Mouse (Mus musculus): ENCODE measurements at regions not wholly inside any gene's neighbourhood (a gene's known extent, or its start where the extent isn't known, plus 50 kb on each side); places are given as distances from the start of the nearest gene placed in this dataset.

DNA sequence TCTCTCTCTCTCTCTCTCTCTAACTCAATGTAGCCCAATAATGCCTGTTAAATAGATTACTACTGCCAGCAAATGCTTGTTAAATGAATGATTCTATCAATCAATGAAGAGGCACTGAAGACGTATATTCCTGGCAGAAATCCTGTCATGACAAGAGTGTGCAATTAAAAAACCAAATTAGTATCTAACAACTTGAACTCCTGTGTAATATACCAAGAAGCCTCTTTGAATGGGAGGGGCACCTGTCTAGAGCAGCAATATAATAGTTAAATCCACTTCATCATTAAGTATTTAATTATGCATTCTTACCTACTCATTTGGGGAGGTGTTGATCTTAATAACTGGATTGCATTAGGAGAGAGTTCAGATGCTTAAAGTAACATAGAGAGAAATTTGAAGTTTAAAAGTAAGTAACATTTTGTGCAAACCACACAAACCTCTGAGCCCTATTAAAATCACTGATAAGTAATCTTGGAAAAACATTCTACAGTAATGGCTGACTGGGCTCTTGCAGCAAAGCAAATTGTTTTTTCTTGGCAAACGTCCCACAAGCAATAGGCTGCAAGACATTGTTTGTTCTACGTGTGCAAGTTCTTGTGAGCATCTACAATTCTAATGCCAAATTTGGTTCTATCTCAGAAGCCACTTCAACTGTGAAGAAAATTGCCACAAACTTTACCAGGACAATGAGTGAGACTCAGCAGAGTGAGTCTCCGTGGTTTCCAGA, 719.7 kb upstream of the Cited2 start:
- DNase-seq = no peak

DNA sequence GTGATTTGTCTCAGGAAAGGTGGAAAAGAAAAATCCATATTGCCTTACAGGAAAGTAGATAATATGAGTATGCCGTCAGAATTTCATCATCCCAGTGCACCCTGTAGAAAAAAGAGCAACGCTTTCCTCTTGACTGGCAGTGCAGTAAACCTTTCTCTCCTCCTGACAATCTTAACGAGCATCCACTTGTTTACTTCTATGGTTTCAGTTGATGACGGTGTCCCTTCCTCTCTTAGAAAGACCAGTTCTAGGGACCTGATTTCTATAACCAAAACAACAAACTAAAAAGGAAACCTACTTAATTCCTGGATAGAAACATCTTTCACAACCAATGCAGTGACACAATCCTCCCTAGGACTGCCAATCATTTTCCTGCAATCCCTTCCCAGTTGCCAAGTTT, 714.3 kb upstream of the Cited2 start:
- DNase-seq = no peak

DNA sequence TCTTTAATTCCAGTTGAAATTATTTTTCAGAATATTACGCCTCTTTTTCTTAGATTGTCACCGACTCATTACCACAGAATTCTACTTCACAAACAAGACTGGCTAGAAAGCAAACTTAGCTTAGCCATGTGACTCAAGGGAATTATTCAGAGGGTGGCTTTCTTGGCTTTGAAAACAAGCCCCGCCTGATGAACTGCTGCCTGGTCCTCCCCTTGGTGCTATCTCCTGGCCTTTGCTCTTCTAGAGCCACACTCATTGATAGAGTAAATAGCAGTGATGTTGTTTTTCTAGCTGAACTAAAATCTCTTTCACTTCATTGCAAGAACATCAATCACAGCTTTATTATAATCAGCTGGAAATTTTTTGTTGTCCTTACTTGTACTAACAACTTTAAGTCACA, 713.0 kb upstream of the Cited2 start:
- DNase-seq = no peak

DNA sequence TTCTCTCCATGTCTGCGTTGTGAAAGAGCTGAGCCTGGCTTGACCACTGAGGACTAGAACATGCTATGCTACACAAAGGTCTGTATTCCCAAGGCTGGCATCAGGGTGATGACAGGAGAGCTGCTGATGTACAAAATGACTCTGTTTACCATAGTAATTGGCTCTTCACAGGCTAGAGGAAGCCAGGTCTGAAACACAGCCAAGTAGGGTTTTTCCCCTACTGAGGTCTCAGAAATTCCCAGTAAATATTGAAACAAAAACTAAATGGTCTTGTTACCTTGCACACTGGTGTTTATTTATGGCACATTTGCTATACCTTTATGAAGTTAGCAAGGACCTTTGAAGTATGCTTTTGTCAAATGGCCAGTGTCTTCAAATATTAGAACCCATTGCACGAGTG, 711.1 kb upstream of the Cited2 start:
- DNase-seq = no peak

DNA sequence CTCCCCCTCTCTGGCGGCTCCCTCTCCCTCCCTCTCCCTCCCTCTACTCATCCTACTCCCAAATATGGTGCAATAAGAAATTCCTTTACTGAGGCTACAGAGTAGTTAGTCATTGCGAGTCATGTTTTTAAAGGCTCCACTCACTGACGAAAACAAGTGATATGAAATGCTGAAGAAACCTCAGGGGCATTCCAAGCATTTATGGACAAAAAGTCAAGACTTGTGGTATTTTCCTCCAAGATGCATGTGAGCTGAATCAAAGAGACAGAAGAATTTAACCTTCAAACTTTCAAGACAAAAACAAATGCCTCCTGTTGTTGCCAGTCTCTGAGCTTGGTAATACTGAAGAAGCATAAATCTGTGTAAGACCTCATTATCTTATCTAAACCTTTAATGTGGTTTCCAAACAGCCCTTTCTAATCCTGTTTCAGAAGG, 710.5 kb upstream of the Cited2 start:
- peak; percentile 22 for DNase-seq

DNA sequence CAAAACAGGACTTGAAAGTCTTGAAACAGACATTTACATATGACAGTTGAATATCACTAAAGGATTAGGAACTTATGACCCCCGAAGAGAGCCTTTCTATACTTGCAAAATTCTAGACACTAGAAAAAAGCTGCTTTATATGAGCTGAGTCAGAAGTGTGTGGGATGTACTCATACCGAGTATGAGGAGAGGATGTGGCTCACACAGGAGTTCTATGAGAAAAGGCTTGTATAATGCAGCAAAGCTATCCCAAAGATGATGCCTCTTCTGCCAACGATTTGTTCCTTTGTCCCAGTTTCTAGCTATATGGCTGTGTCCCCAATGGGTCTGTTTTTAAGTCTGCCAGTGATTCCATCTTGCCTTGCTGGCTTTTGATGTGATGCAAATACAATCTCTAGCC, 708.2 kb upstream of the Cited2 start:
- no peak for DNase-seq

DNA sequence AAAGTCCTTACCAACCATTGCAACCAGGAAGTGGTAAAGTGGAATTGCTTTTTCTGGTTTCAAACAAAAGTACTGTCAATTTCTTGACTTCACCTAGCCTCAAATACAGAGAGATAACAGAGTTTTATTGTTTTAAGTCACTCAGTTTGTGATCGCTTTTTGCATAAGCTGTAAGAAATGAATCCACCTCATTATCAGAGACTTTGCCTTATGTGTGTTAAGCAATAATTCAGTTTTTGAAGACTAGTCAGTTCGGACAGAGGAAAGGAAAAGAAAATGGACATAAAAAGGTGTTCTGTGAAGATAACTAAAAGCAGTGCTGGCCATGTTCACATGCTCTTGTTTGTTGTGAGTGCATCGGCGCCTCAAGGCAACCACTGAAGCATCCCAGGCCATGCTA, 706.2 kb upstream of the Cited2 start:
- no peak for DNase-seq

DNA sequence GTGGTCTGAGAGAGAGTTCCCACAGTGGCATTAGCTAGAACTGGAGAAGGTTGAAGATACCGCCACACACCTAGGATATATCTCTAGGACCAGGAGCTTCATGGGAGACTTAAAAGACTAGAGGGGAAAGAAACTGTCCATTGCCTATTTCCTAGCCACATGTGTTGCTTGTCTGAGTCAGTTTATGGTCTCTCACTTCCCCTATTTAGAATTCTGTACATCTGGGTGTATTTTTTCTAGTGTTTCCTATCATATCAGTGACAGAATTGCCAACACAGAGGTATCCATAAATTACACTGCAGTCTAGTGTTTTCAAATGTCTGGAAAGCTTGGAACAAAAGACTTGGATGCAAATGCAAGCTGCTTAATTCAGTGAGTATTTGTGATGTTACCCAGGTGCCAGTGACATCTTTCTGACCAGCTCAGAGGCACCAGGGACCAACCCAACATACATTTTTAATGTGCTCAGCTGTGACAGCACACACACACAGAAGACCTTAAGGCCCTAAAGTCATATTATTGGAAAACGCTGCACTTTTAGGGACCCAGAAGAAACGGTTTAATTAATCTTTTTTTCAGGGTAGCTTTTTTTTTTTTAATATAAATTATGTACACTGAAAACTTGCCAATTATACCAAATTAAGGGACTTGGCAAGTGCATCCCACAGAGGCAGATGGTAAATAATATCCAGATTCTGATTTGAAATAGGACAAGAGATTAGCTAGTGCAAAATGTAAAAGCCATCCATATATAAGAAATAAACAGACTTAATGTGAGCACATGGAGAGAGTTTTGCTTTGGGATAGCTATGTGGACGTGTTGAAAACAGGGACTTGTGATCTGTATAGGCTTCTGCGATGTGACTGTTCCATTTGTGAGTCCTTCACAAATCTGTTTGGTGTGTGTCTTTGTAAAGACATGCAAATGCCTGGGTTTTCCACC, 700.5 kb upstream of the Cited2 start:
- no peak for DNase-seq

DNA sequence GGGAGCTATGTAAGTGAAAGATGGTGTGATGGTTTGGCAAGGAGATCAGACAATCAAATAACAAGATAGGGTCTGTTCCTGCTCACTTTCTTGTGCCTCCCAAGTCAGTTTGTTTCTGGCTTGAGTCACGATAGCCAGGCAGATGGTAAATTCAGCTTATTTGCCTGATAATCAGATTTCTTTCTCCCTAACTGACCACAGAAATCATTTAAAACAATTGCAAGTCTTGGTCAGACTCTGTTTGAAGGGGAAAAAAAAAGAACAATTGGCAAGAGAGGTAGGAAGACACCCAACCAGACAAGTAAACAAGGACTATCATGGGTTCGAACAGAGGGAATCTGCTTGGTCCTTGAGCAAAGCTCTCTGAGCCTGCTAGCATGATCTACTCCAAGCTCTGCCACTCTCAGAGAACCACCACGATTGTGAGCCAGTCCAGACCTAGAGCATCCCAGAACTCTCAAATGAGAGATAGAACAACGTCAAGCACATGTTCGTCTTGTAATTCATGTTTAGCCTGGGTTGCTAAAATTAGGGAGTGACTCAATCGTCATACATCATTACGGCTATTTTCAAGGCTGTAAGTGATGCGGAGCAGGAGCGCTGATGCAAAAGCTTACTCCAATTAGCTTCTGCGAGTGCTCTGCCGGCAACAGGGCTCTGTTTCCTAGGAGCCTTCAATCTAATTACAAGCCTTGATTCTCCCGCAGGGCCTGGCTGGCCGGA, 699.3 kb upstream of the Cited2 start:
- peak; percentile 31 for DNase-seq

DNA sequence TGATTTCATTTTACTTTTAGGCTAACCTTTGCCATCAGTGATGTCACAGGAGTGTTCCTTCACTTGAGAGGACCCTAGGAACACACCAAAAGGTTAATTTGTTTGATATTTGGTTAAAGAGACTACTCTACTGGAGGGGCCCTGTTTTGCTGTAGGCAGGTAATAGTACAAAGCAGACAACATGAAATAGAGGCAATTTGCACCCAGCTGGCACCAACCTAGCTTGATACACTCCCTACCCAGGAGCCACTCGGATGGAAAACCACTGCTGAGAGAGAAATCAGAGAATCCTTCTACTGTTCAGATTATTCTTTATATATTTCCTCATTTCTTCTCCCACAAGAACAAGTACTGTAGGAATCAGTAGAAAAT, 698.7 kb upstream of the Cited2 start:
- DNase-seq = no peak

DNA sequence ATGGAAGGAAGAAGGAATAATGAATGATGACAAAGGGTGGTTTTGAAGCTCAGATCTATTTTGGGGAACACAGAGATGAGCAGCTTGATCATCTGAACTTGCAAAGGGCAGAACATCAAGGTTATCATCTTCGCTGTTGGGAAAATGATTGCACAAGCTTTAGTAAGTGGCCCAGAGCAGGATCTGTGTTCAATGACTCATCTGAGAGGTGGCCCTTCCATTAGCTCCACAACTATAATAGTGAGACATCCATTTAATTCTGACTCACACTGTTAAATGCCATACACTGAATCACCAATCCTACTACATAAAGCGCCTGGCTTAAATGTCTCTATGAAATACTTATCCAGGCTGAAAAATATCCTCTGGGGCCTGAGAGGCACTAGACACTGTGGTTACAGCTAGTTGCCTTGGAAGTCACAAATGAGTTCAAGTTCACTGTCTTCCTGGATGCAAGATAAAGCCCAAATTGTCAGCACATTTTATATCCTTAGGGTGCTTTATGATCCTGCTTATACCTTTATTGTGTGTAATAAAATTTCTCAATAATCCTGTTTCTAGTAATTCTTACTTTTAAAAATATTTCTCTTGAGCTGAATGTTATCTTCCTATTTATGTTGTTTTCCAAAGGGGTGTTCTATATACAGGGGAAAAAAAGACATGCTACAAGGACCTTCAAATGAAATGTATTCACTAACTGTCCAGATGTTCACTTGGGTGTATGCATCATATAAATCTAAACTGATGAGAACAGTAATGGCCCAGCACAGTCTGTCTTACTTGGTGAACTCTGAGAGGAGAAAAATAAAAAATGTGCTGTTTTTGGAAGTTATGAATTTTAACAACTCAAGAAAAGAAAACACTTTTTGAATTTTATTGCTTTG, 687.9 kb upstream of the Cited2 start:
- DNase-seq = peak; percentile 27

DNA sequence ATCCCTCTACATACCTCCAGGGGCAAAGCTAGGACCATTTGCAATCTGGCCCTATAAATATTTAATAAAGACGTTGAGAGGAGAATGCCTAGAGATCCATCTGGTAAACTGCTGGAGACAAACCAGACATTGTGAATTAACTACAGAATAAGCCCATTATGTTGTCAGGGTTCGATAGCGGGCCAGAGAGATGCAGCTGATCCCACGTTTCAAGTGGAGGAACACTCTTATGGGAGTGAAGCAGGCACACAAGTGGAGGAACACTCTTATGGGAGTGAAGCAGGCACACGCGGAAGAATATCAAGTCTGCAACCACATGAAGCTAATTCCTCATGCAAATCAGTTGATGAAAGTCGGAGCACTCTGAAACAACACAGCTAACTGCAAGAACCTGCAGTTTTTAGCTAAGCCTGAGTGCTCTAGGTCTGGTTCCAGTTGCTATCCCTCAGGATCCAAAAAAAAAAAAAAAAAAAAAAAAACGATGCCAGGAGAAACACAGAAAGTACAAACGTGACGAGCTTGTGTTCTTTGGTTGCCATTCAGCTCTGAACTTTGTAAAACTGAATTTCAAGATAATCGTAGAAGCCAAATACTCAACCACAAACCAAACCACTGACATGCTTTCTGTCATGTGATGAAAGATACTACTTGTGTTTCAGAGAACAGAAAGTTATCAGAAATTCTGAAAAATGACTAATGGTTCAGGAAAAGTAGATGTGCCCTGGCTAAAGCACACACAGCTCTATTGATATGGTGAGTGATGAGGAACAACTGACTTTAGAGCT, 684.6 kb upstream of the Cited2 start:
- no peak for DNase-seq

DNA sequence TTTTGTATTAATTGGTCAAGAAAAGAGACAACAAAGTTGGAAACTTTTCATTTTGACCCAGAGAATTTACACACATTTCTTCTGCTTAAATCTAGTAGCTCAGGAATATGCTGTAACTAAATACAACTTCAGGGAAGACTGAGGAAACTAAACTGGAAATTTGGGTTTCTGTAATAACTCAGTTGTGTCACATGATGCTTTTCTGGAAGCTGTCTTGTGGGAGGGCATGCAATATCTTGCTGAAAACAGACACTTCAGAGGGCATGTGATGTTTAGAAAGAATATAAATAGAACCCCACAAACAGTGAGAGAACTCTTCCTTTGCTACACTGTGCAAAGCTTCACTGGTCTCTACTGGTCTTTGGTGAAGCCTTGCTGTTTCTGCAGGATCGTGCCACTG, 680.9 kb upstream of the Cited2 start:
- DNase-seq = no peak

DNA sequence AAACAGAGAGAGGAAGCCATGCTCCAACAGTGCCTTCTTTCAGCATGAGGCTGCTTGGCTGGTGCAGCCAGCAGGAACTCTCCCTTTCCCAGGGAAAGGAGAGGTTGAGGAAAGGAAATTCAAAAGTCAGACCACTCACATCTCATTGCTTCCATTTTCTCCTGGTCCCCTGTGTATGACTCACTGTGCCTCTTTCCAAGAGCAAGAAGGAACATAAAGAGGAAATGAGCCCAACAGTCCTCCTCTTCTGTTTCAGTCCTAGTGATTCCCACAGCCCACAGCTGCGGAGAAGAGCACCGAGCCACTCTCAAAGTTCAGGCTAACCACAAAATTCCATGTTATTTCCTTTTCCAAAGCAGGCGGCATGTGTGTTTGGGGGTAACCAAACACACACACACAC, 680.0 kb upstream of the Cited2 start:
- no peak for DNase-seq

DNA sequence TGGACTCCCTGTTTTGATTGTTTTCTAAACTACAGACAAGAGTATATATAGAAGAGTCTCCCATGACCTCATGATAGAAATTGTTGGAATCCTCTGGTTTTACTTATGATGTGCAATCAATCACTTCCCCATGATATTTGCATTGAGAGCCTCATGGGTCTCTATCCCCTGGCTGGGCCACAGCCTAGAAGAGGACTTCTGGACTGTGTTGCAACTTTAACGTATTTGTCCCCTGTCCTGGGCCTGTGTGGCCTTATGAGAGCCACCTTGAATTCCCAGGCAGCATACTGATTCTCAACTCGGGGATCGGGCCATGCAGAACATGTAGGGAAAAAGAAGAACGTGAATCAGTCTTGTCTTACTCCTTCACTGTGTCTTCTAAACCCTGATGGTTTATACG, 676.3 kb upstream of the Cited2 start:
- no peak for DNase-seq

DNA sequence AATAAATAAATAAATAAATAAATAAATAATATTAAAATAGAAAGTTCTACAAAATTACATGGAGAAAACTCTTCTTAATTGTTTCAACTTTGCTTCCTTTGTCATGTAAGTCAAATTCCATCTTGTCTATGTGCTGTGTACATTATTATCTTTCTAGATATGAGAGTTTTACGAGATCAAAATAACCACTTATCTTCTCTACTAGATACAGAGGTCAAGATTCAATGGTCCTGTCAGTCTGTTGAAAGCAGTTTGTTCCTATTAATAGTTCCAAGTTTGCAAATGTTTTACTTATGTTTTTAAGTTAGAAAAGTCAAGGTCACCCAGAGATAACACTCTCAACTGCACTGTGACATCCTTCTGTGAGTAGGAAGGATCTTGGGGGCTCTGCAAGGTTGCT, 650.1 kb upstream of the Cited2 start:
- no peak for DNase-seq

DNA sequence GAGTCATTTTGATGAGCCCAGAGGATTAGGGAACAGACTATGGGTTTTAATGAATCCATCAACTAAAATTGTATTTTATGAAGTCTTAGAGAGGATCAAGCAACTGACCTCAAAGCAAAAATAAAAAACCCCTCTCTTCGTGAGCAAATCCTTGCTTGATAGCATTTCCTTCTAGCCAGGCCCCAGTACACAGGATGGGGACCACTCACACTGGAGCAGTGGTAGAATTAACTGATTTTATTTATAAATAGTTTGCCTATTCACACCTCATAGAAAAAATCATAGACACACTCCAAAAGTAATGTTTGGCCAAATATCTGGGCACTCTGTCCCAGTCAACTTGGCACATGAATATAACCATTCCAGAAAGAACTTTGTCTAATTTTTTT, 649.0 kb upstream of the Cited2 start:
- no peak for DNase-seq

DNA sequence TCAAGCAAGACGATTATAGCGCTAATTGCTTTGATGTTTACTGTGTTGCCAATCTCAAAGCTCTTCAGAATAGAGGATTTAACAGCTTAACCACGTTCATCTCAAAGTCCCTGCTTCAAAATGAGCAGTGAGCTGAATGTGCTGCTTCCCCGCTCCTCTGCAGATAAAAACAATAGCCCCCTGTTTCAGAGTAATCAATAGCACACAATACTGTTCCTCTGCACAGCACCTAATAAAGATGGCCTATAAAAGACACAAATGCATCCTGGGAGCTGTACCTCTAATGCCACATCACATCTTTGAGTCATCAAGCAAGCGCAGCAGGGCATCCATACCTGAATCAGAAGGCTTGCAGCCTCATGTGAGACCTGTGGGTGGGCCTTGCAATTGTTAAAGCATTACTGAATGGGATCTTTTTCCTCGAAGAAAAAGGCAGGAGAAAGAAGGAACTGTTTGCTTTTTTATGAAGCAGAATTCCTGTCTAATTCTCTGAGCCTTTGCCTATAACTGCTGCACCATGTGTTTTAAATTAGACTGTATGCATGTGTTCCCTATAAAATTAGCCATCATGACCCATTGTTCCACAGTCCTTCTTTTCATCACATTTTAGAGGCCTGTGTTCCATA, 648.5 kb upstream of the Cited2 start:
- no peak for DNase-seq

DNA sequence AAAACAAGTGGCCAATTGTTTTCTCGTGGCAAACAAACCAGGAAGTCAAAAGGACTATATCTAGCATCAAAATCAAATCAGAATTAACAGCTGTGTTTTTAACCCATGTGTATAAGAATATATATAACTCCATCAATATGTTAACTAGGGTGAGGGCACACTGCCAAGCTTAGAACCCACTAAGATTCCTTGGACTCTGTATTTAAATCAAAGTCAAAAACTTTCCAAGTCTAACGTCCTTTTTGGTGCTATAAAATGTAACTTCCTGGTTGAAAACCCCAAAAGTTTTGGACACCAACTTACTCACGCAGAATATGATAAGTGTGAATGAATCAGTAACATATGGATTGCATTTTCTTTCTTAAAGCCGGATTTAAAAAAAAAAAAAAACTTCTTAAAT, 647.9 kb upstream of the Cited2 start:
- DNase-seq = no peak

DNA sequence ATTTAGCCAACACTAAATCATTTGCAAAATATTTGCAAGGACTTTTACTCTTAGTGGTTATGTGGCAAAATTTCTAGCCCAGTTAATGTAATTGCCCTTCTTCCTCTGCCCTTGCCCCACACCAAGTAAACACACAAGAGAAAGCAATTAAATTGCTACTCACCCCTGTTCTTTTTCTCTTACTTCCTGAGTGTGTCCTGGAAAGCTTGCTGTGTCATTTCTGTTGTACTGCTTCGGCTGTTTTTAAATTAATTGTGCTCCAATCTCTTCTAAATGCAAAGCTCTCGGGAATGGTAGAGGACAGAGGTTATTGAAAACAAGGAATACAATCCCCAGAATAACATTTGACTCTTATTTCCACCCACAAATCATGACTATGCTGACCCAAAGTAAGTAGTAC, 647.4 kb upstream of the Cited2 start:
- DNase-seq = no peak

DNA sequence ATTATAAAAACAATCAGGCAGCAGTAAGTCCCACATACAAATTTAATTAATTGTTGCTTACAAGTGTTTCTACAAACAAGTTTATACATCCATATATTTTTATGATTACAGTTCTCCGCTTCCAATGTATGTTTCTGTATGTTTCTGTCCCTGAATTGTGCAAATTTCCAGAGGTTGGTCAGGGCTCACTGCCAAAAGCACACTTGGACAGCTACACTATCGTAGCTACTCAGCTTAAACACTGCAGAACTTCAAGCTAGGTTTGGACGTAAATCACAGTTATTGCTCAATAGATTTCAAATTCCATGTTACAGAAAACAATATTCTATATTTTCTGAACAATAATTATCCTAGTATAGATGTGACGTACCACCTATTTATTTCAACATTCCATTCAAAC, 646.8 kb upstream of the Cited2 start:
- no peak for DNase-seq

Measured in adrenal gland, postnatal 14 days (tissue).